Mouse (Mus musculus) heart, adult 2 months (tissue): ENCODE results near the gene Glyr1.

Experiments
- CTCF ChIP-seq: fragments of 200-600 bp; IDR thresholded peaks from 2 replicates; pipeline ENCODE4 v1.8.1; 2022; ENCODE audit warnings: antibody characterized with exemption, mild to moderate bottlenecking, moderate library complexity
- EP300 ChIP-seq: fragments of 200-500 bp; IDR thresholded peaks from 2 replicates; pipeline ENCODE4 v1.6.1; 2011; ENCODE audit warnings: low read depth, low read length, control low read depth; ENCODE audit not compliant: insufficient read depth
- POLR2A ChIP-seq: fragments of 200-500 bp; IDR thresholded peaks from 2 replicates; pipeline ENCODE4 v1.6.1; 2011; ENCODE audit warnings: mild to moderate bottlenecking, low read depth, low read length, control low read depth; ENCODE audit not compliant: insufficient read depth

GRCm38 (mm10) chr16:4997553-4997952, 52.1 kb downstream of the Glyr1 start, which contains the start of gene Sept12:
- no peak for TF ChIP-seq CTCF
- no peak for TF ChIP-seq POLR2A
- TF ChIP-seq EP300 = no peak
